Mouse (Mus musculus): Measurements from ENCODE around the gene Zcchc13.
"Not testable (repeated sequence)": the region's sequence is repeated elsewhere in the genome, so short reads cannot be mapped to it uniquely, and the experiment has no call there.

Gene Zcchc13

DNA sequence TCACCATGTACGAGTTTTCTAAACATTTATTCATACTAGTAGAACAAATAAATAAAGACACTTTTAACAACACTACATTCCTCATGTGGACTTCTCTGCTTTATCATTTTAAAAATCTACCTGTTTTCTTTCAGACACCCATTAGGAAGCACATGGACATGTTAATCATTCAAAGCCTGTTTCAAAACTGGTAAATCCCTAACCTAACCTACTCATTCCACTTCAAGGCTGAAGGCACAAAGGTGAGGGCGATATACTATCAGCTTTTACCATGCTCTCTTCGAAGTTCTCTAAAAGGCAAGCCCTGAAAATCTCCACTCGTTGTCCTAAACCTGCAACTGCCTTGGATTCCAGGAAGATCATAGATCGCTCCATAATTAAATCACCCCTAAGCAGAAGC lies 8.2 kb downstream of the Zcchc13 start:
- DNase-seq (ENCODE audit: low spot score in 2 of 2): no peak

DNA sequence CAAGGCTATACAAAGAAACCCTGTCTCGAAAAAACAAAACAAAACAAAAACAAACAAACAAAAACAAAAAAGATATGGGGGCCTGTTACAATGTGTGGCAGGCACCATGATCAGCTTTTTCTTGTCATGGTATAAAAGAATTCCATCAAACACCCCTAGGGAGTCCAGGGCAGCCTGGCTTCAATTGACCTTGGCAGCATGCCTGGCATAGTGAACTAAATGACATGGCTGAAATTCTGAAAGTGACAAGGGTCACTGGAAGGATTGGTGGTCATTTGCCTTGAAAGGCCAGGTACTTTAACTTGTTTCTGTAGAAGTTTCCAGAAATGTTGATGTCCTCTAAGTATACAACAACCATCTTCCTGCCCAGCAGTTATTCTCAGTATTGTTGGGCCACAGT lies 13.9 kb downstream of the Zcchc13 start:
- DNase-seq (ENCODE audit: low spot score in 2 of 2): no peak

DNA sequence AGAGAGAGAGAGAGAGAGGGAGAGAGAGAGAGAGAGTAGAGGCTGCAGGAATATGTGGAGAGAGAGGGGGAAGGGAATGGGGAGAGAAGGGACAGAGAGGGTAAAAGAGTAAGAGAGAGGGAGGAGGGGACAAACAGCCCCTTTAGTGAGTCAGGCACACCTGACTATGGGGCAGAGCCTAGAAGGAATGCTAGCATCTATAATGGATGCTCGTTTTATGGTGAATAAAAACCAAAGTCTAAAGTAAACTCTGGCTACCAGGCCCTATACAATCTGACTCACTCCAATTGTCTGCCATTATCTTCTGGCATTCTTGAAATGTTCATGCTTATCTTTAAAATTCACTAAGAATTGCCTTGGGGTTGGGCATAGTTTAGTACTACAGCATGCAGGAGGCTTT lies 21.7 kb downstream of the Zcchc13 start:
- no peak for DNase-seq (ENCODE audit: low spot score in 2 of 2)

DNA sequence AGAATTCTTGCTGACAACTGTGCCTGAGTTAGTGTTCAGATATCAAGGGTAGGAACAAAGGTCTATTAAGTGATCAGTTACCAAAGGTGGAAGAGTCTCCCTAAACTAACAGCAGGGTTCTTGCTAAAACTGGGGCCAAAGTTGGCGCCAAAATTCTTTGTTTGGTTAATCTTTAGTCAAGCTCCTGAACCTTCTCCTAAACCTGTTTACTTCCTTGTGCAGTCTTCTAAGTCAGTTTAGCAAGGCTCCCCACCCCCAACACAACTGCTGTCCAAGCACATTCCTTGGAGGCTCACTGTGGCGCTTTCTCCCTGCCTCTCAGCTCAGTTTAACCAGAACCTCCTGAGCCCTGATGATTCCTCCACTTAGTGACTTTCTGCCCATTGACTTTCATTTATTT lies 22.6 kb downstream of the Zcchc13 start:
- no peak for DNase-seq (ENCODE audit: low spot score in 2 of 2)

DNA sequence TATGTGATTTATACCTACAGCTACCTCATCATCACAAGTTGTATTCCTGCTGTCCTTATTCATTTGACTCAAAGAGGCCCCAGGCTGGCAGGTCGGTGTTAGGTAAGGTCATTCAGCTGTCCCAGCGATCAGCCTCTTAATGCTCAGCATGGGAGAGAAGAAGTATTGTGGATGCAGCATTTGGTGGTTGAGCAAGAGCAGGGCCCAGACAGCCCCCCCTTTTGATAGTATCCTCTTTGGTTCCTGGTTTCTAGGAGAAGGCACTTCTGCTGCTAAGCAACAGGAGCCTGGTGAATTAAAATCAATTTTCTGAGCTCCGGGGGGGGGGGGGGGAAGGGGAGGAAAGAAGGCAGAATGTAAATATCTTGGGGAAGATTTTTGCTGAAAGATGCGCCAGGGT lies 28.6 kb downstream of the Zcchc13 start:
- DNase-seq (ENCODE audit: low spot score in 2 of 2): no peak

DNA sequence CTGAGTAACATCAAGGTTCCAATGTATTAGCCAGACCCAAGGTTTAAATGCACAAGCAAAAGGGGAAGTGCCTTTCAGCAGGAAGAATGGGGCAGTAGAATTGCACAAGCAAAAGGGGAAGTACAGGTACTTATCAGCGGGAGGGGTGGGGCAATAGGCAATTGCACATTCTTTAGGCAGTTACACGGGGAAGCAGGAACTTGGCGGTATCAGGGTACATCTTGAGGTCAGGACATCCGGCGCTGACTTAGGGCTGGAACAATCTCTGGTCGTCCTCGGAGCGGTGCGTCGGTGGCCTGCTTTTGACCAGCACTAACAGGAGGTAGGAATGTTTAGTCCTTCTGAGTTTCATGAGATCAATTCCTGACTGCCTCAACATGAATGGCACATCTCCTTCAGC lies 34.1 kb downstream of the Zcchc13 start:
- DNase-seq (ENCODE audit: low spot score in 2 of 2): not testable (repeated sequence)

DNA sequence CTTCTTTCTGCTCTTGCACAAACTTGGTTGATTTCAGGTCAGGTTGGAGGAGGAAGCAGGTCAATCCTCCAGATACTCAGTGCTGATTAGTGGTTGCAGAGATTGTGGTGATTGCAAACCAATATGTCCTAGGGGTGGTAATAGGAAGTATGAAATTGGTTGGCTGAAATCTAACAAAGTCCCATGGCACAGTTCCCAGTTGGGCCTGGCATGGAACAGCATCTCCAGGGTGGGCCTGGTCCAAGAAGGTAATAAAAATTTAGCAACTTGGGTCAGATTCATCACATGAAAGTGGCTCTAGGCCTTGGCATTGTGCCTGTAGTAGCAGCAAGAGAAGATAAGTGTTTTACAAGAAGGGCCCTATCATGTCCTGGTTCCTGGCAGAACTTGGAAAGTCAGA lies 39.9 kb downstream of the Zcchc13 start:
- DNase-seq (ENCODE audit: low spot score in 2 of 2): no peak

DNA sequence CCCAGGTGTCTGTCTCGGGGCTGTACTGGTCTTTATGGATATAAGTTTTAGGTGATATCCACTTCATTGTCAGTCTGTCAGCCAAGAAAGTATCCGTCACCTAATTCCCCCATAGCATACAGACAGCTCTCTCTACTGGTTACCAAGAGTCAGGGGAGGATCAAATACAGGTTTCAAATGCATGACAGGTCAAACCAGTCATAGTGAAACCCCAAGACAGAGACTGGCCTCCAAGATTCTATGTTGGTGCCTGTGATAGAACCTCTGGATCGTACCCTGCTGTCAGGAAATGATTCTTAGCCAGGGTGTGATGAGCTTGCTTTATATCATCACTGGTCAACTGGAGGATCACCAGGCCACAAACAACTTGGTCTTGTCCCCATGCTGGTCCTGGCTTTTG lies 43.4 kb downstream of the Zcchc13 start:
- no peak for DNase-seq (ENCODE audit: low spot score in 2 of 2)

DNA sequence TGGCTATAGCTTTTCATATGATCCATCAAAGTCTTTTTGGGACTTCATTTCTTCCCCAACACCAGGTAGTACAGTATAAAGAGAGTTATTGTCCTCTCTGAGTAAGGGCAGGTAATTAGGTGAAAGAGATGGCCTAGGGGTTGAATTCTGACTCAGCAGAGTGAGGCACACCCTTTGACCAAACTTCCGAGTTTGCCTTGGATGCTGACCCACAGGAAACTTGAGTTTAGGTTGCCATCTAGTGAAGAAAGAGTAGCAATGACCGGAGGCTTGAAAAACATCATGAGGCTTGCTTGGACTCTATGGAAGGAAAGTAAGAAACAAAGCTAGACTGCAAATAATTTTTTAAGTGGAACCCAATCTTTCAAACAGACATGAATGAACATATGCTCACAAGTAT lies 44.3 kb downstream of the Zcchc13 start:
- DNase-seq (ENCODE audit: low spot score in 2 of 2): peak in 1 of 2 experiments; percentile 49

All from urinary bladder, adult 18-20 months (tissue).